Mouse (Mus musculus) C2C12 (cell line): ENCODE data around the gene Caskin2.

Source experiments
- CEBPB ChIP-seq: IDR thresholded peaks from one replicate; pipeline ENCODE4 v1.6.1; 2011; ENCODE audit warnings: low read depth, mild to moderate bottlenecking, control low read depth, moderate library complexity
- CTCF ChIP-seq: IDR thresholded peaks from one replicate; pipeline ENCODE4 v1.5.1; 2011; ENCODE audit not compliant: control insufficient read depth, insufficient read depth, insufficient read length
- MYOD1 ChIP-seq: IDR thresholded peaks from one replicate; pipeline ENCODE4 v1.6.1; 2011; ENCODE audit warnings: low read depth; ENCODE audit not compliant: control insufficient read depth, insufficient read length
- MYOG ChIP-seq: IDR thresholded peaks from one replicate; pipeline ENCODE4 v1.6.1; 2011; ENCODE audit not compliant: control insufficient read depth, insufficient read length; ENCODE audit errors: extremely low read depth
- USF1 ChIP-seq: IDR thresholded peaks from one replicate; pipeline ENCODE4 v1.6.1; 2011; ENCODE audit warnings: low read depth, mild to moderate bottlenecking, control low read depth, moderate library complexity

- TF ChIP-seq CTCF (no peak), MYOG (no peak), CEBPB (no peak), USF1 (no peak), MYOD1 (no peak)
Observed at GRCm38 (mm10) chr11:115749834-115750233, 63.6 kb downstream of the Caskin2 start.
